Mouse (Mus musculus) intestine, embryonic 16.5 days (tissue): Measurements from ENCODE around the gene Med21. TPM values are rescaled to one million over a fixed set of nuclear protein-coding genes. Genes with fewer than 3 reads are reported as not detected.

Experiments
- ATAC-seq: fragments of 200-750 bp; cut with Nextera tagmentation; 2 replicates; pipeline ENCODE4 v1.8.0; 2017; ENCODE audit warnings: moderate TSS enrichment, moderate library complexity
- H3K27ac ChIP-seq: fragments of 300-500 bp; sonication (generic); 2 replicates; pipeline ENCODE4 v1.5.1; 2014; ENCODE audit warnings: mild to moderate bottlenecking, low read length
- H3K27me3 ChIP-seq: fragments of 300-500 bp; sonication (generic); replicated peaks from 2 replicates; pipeline ENCODE4 v1.6.1; 2014; ENCODE audit warnings: low read length, control low read depth, mixed read lengths; ENCODE audit not compliant: control insufficient read depth, insufficient read depth
- H3K36me3 ChIP-seq: fragments of 300-500 bp; sonication (generic); 2 replicates; pipeline ENCODE4 v1.6.1; 2014; ENCODE audit warnings: low read length, control low read depth; ENCODE audit not compliant: control insufficient read depth, insufficient read depth
- H3K4me1 ChIP-seq: fragments of 300-500 bp; sonication (generic); 2 replicates; pipeline ENCODE4 v1.6.1; 2014; ENCODE audit warnings: low read length, control low read depth, mixed read lengths; ENCODE audit not compliant: control insufficient read depth, insufficient read depth
- H3K4me2 ChIP-seq: fragments of 300-500 bp; sonication (generic); 2 replicates; pipeline ENCODE4 v1.6.1; 2014; ENCODE audit warnings: low read depth, low read length, control low read depth
- H3K4me3 ChIP-seq: fragments of 300-500 bp; sonication (generic); 2 replicates; pipeline ENCODE4 v1.5.1; 2014; ENCODE audit warnings: mild to moderate bottlenecking, low read length
- H3K9ac ChIP-seq: fragments of 300-500 bp; sonication (generic); 2 replicates; pipeline ENCODE4 v1.6.1; 2014; ENCODE audit warnings: low read depth, low read length
- H3K9me3 ChIP-seq: fragments of 300-500 bp; sonication (generic); 2 replicates; pipeline ENCODE4 v1.6.1; 2016; ENCODE audit warnings: low read length, control low read depth; ENCODE audit not compliant: control insufficient read depth
- WGBS: fragments of 180-500 bp; shearing (Covaris S2); extraction: QIAGEN DNeasy Blood & Tissue Kit; methylation state at CpG from one replicate; pipeline ENCODE4 v1.1.7; 2014; 5-methylcytosine and 5-hydroxymethylcytosine counted together
- polyA plus RNA-seq: library from polyadenylated mRNA; unstranded; fragments of >200 nt; fragmentation: Nextera tagmentation; extraction: Ambion mirVana; gene quantifications from 2 replicates; pipeline ENCODE4 v1.2.1, GENCODE M21; 2015

Med21 gene
- polyA plus RNA-seq, 1 experiment from 2014 or later, result 110 TPM

- WGBS, result 84% methylated on average over 7 of the region's 7 CpGs
- Histone ChIP-seq H3K9me3 (no peaks in the 10 kb centered on the region), H3K9ac (no peak overlapping the region), H3K27ac (no peak overlapping the region), H3K27me3 (no peaks in the 10 kb centered on the region), H3K4me1 (no peaks in the 10 kb centered on the region), H3K36me3 (no peaks in the 10 kb centered on the region), H3K4me2 (no peak overlapping the region), H3K4me3 (no peak overlapping the region)
- no peak for ATAC-seq
Observed at GRCm38 (mm10) chr6:146688010-146688409, 45.7 kb downstream of the Med21 start.

GRCm38 (mm10) chr6:146688861-146689260 is 46.5 kb downstream of the Med21 start:
- 95% methylated on average over 5 of the region's 5 CpGs for WGBS
- Histone ChIP-seq H3K4me3 (no peak overlapping the region), H3K9ac (no peak overlapping the region), H3K9me3 (no peaks in the 10 kb centered on the region), H3K4me2 (no peak overlapping the region), H3K27me3 (no peaks in the 10 kb centered on the region), H3K36me3 (no peaks in the 10 kb centered on the region), H3K27ac (no peak overlapping the region), H3K4me1 (no peaks in the 10 kb centered on the region)
- no peak for ATAC-seq

- ATAC-seq, result no peak
- no peaks in the 10 kb centered on the region for H3K9me3 ChIP-seq
- H3K4me3 ChIP-seq, result no peak overlapping the region
- no peak overlapping the region for H3K9ac ChIP-seq
- 77% methylated on average over 5 of the region's 5 CpGs for WGBS
- H3K36me3 ChIP-seq, result no peaks in the 10 kb centered on the region
- H3K27ac ChIP-seq, result no peak overlapping the region
- no peak overlapping the region for H3K4me2 ChIP-seq
- H3K27me3 ChIP-seq, result no peaks in the 10 kb centered on the region
- H3K4me1 ChIP-seq, result no peaks in the 10 kb centered on the region
Observed at GRCm38 (mm10) chr6:146697767-146698166, 55.4 kb downstream of the Med21 start.

- H3K4me2 ChIP-seq, result no peak overlapping the region
- no peaks in the 10 kb centered on the region for H3K36me3 ChIP-seq
- no peaks in the 10 kb centered on the region for H3K27me3 ChIP-seq
- WGBS, result 92% methylated on average over 4 of the region's 4 CpGs
- H3K9ac ChIP-seq, result no peak overlapping the region
- H3K9me3 ChIP-seq, result no peaks in the 10 kb centered on the region
- H3K4me3 ChIP-seq, result no peak overlapping the region
- no peak overlapping the region for H3K27ac ChIP-seq
- H3K4me1 ChIP-seq, result no peaks in the 10 kb centered on the region
- ATAC-seq, result no peak
Observed at GRCm38 (mm10) chr6:146698376-146698775, 56.0 kb downstream of the Med21 start.

Other genes with a start within 250 kb of the Med21 start
- 7.5 and 8.5 TPM in 2 replicates for gene Itpr2, start 140.3 kb upstream of the Med21 start, polyA plus RNA-seq
- gene Fgfr1op2, start 65.3 kb upstream of the Med21 start, polyA plus RNA-seq, result 86.0 and 86.6 TPM in 2 replicates
- gene Ints13, start 64.7 kb upstream of the Med21 start, polyA plus RNA-seq, result 44.3 and 47.4 TPM in 2 replicates
- 33.2 and 36.7 TPM in 2 replicates for gene Tm7sf3, start 277 bp downstream of the Med21 start, polyA plus RNA-seq
- 17.1 and 17.9 TPM in 2 replicates for gene Stk38l, start 82.4 kb downstream of the Med21 start, polyA plus RNA-seq
- gene Arntl2, start 153.5 kb downstream of the Med21 start, polyA plus RNA-seq, result 2.3 and 2.6 TPM in 2 replicates
- not detected in 2 replicates for gene Smco2, start 207.6 kb downstream of the Med21 start, polyA plus RNA-seq
- 31.8 and 33.3 TPM in 2 replicates for gene Ppfibp1, start 245.9 kb downstream of the Med21 start, polyA plus RNA-seq